Mouse (Mus musculus): Measurements from ENCODE around the gene Rpl10. TPM values are rescaled to one million over a fixed set of nuclear protein-coding genes. Genes with fewer than 3 reads are reported as not detected.

The Rpl10 gene
- polyA plus RNA-seq, 1 experiment = 1,039 TPM

DNA sequence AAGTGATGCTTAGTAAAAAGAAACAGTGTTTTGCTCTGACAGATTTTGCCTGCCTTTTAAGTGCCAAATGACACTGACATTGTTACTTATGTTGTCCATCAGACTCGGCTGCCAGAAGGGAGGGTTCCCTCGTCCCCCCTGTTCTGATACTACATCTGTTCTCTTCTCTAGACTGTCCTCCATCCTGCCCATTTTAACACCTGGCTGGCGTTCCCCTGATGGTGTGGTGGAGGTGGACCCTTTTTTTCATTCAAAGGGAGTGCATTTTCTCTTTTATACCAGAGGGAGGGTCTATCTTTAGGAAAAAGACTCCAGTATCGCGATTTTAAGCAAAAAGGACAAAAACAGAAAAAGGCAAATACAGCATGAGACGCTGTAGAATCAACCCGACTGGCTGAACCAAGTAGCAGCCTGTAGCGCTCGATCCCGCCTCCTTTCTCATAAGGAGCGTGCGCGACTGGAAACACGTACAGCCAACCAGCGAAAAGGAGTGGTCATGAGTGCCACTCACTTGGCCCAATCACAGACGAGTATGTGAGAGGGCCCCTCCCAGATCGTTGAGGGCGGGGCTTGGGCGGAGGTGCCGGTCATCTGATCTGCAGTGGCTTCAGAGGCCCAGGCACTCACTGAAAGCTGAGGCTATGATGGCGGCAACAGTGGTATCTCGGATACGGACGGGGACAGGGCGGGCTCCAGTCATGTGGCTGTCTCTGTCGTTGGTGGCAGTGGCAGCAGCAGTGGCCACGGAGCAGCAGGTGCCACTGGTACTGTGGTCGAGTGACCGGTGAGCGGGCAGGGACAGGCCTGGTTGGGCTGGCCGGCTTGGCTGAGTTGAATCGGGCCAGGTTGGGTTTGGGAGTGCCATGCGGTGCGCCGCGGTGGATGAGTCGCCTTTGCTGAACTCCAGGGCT, 26.2 kb downstream of the Rpl10 start, which contains the start of gene Atp6ap1:
Gene Atp6ap1 (plus strand): TSS at position 560 of the 911 bp plus-strand sequence.
- Histone ChIP-seq H3K27me3 (ENCODE audit: control insufficient read depth, insufficient read depth, low read length) (no peaks in the 10 kb centered on the region), H3K4me3 (ENCODE audit: extremely low read depth, insufficient read depth, insufficient read length) (peak within 1 kb of the TSS; percentile 93), H3K4me1 (ENCODE audit: control insufficient read depth, insufficient read depth, insufficient read length) (peaks cover 5% of the 10 kb centered on the region; the same call in 1 of the 2 replicates), H3K27ac (ENCODE audit: insufficient read depth, low read length) (peak within 1 kb of the TSS; percentile 77), H3K36me3 (ENCODE audit: control insufficient read depth, insufficient read depth, low read length) (peaks cover 8% of the 10 kb centered on the region)
- TF ChIP-seq CTCF (IDR thresholded peaks at IDR 0.05; ENCODE audit: extremely low read depth, insufficient read depth, insufficient read length, insufficient replicate concordance) (no peak), POLR2A (IDR thresholded peaks at IDR 0.05; ENCODE audit: low read depth, low read length) (peak; percentile 54; the same call in 1 of the 2 replicates)
- WGBS = 26% methylated on average over 37 of the region's 37 CpGs
- DNase-seq (ENCODE audit: low read depth in 1 of 2, low spot score in 2 of 2) = peak; percentile 89 to 92

DNA sequence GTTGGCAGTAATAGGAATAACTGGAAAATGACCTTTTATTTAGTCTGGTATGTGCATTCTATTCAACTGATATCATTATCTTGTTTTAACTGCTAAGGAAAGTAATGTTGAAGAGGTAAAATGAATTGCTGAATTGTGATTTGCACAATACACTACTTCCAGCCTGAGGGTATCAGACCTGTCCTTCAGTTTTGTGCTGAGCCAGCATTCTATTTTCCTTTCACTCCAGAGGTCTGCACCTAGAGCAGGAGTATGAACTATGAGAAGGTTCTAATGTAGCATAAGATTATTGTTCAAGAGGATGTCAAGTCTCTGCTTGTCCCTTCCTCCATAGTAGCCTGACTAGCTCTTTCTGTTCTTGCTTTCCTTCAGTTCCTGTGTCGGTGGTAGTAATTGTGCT, 27.7 kb downstream of the Rpl10 start:
- TF ChIP-seq CTCF (IDR thresholded peaks at IDR 0.05; ENCODE audit: extremely low read depth, insufficient read depth, insufficient read length, insufficient replicate concordance) = no peak
- TF ChIP-seq POLR2A (IDR thresholded peaks at IDR 0.05; ENCODE audit: low read depth, low read length) = no peak
- Histone ChIP-seq H3K4me1 (ENCODE audit: control insufficient read depth, insufficient read depth, insufficient read length) (peaks cover 5% of the 10 kb centered on the region; the same call in 1 of the 2 replicates), H3K27me3 (ENCODE audit: control insufficient read depth, insufficient read depth, low read length) (no peaks in the 10 kb centered on the region), H3K4me3 (ENCODE audit: extremely low read depth, insufficient read depth, insufficient read length) (no peak overlapping the region), H3K27ac (ENCODE audit: insufficient read depth, low read length) (no peak overlapping the region; the same call in 1 of the 2 replicates), H3K36me3 (ENCODE audit: control insufficient read depth, insufficient read depth, low read length) (peaks cover 12% of the 10 kb centered on the region)
- 81% methylated on average over 1 of the region's 1 CpGs for WGBS
- no peak for DNase-seq (ENCODE audit: low read depth in 1 of 2, low spot score in 2 of 2)

GRCm38 (mm10) chrX:74299721-74300120, 29.1 kb downstream of the Rpl10 start:
- DNase-seq (ENCODE audit: low read depth in 1 of 2, low spot score in 2 of 2) = no peak
- no peak overlapping the region for H3K4me3 ChIP-seq (ENCODE audit: extremely low read depth, insufficient read depth, insufficient read length)
- peaks cover 5% of the 10 kb centered on the region; the same call in 1 of the 2 replicates for H3K4me1 ChIP-seq (ENCODE audit: control insufficient read depth, insufficient read depth, insufficient read length)
- 42% methylated on average over 3 of the region's 3 CpGs for WGBS
- no peak for TF ChIP-seq CTCF (IDR thresholded peaks at IDR 0.05; ENCODE audit: extremely low read depth, insufficient read depth, insufficient read length, insufficient replicate concordance)
- no peak for TF ChIP-seq POLR2A (IDR thresholded peaks at IDR 0.05; ENCODE audit: low read depth, low read length)
- peaks cover 13% of the 10 kb centered on the region for H3K36me3 ChIP-seq (ENCODE audit: control insufficient read depth, insufficient read depth, low read length)
- peak overlapping the region; percentile 71 for H3K27ac ChIP-seq (ENCODE audit: insufficient read depth, low read length)
- H3K27me3 ChIP-seq (ENCODE audit: control insufficient read depth, insufficient read depth, low read length) = no peaks in the 10 kb centered on the region

GRCm38 (mm10) chrX:74304867-74305700, 34.5 kb downstream of the Rpl10 start, which contains the start of gene Gdi1:
TSS of gene Gdi1 (plus strand) at chrX:74304998.
- peak; percentile 57 to 74 for DNase-seq (ENCODE audit: low read depth in 1 of 2, low spot score in 2 of 2)

GRCm38 (mm10) chrX:74312540-74313464, 42.2 kb downstream of the Rpl10 start, which contains the start of gene Fam50a:
TSS of gene Fam50a (plus strand) at chrX:74313033.
- TF ChIP-seq POLR2A (IDR thresholded peaks at IDR 0.05; ENCODE audit: low read depth, low read length) = no peak; the same call in 1 of the 2 replicates
- no peak for TF ChIP-seq CTCF (IDR thresholded peaks at IDR 0.05; ENCODE audit: extremely low read depth, insufficient read depth, insufficient read length, insufficient replicate concordance)
- Histone ChIP-seq H3K36me3 (ENCODE audit: control insufficient read depth, insufficient read depth, low read length) (peaks cover 10% of the 10 kb centered on the region), H3K27me3 (ENCODE audit: control insufficient read depth, insufficient read depth, low read length) (no peaks in the 10 kb centered on the region), H3K4me1 (ENCODE audit: control insufficient read depth, insufficient read depth, insufficient read length) (no peaks in the 10 kb centered on the region; the same call in 1 of the 2 replicates), H3K4me3 (ENCODE audit: extremely low read depth, insufficient read depth, insufficient read length) (peak within 1 kb of the TSS; percentile 90), H3K27ac (ENCODE audit: insufficient read depth, low read length) (peak within 1 kb of the TSS; percentile 92)
- DNase-seq (ENCODE audit: low read depth in 1 of 2, low spot score in 2 of 2) = peak; percentile 77 to 85
- 23% methylated on average over 59 of the region's 59 CpGs for WGBS

More at GRCm38 (mm10) chrX:74304867-74305700, 34.5 kb downstream of the Rpl10 start, which contains the start of gene Gdi1:
- Histone ChIP-seq H3K4me3 (ENCODE audit: extremely low read depth, insufficient read depth, insufficient read length) (peak within 1 kb of the TSS; percentile 85), H3K4me1 (ENCODE audit: control insufficient read depth, insufficient read depth, insufficient read length) (peaks cover 3% of the 10 kb centered on the region; the same call in 1 of the 2 replicates), H3K27me3 (ENCODE audit: control insufficient read depth, insufficient read depth, low read length) (no peaks in the 10 kb centered on the region), H3K36me3 (ENCODE audit: control insufficient read depth, insufficient read depth, low read length) (peaks cover 26% of the 10 kb centered on the region), H3K27ac (ENCODE audit: insufficient read depth, low read length) (peak within 1 kb of the TSS; percentile 97)
- WGBS = 21% methylated on average over 37 of the region's 41 CpGs
- TF ChIP-seq POLR2A (IDR thresholded peaks at IDR 0.05; ENCODE audit: low read depth, low read length) = peak; percentile 92
- no peak for TF ChIP-seq CTCF (IDR thresholded peaks at IDR 0.05; ENCODE audit: extremely low read depth, insufficient read depth, insufficient read length, insufficient replicate concordance)

Other genes starting within 250 kb of the Rpl10 start
- 159 and 239 TPM in 2 replicates for gene Irak1, start 246.9 kb upstream of the Rpl10 start, polyA plus RNA-seq (2012; rRNA removed)
- gene Opn1mw, start 143.3 kb upstream of the Rpl10 start, polyA plus RNA-seq (2012; rRNA removed) = not detected in 2 replicates
- gene Mecp2, start 135.4 kb upstream of the Rpl10 start, polyA plus RNA-seq (2012; rRNA removed) = 5.5 and 6.1 TPM in 2 replicates
- gene Tex28, start 103.0 kb upstream of the Rpl10 start, polyA plus RNA-seq (2012; rRNA removed) = not detected in 2 replicates
- 0.07 and 0.11 TPM in 2 replicates for gene Tktl1, start 93.6 kb upstream of the Rpl10 start, polyA plus RNA-seq (2012; rRNA removed)
- gene Flna, start 21.0 kb upstream of the Rpl10 start, polyA plus RNA-seq (2012; rRNA removed) = 499 and 568 TPM in 2 replicates
- gene Emd, start 16.1 kb upstream of the Rpl10 start, polyA plus RNA-seq (2012; rRNA removed) = 41.6 and 54.5 TPM in 2 replicates
- 87.5 and 113 TPM in 2 replicates for gene Taz, start 11.1 kb downstream of the Rpl10 start, polyA plus RNA-seq (2012; rRNA removed)
- gene Dnase1l1, start 11.5 kb downstream of the Rpl10 start, polyA plus RNA-seq (2012; rRNA removed) = 12.0 and 14.0 TPM in 2 replicates
- 267 and 342 TPM in 2 replicates for gene Atp6ap1, start 26.3 kb downstream of the Rpl10 start, polyA plus RNA-seq (2012; rRNA removed)
- gene Gdi1, start 34.2 kb downstream of the Rpl10 start, polyA plus RNA-seq (2012; rRNA removed) = 182 and 192 TPM in 2 replicates
- gene Fam50a, start 42.2 kb downstream of the Rpl10 start, polyA plus RNA-seq (2012; rRNA removed) = 13.4 and 14.5 TPM in 2 replicates
- 12.1 and 12.3 TPM in 2 replicates for gene Plxna3, start 58.3 kb downstream of the Rpl10 start, polyA plus RNA-seq (2012; rRNA removed)
- gene Lage3, start 82.8 kb downstream of the Rpl10 start, polyA plus RNA-seq (2012; rRNA removed) = 28.1 and 29.0 TPM in 2 replicates
- gene Ubl4a, start 102.4 kb downstream of the Rpl10 start, polyA plus RNA-seq (2012; rRNA removed) = 24.1 and 24.5 TPM in 2 replicates
- gene Slc10a3, start 102.5 kb downstream of the Rpl10 start, polyA plus RNA-seq (2012; rRNA removed) = 14.0 and 15.0 TPM in 2 replicates
- gene Fam3a, start 122.5 kb downstream of the Rpl10 start, polyA plus RNA-seq (2012; rRNA removed) = 25.4 and 32.9 TPM in 2 replicates
- gene Ikbkg, start 122.5 kb downstream of the Rpl10 start, polyA plus RNA-seq (2012; rRNA removed) = 10.1 and 14.7 TPM in 2 replicates
- gene G6pdx, start 158.4 kb downstream of the Rpl10 start, polyA plus RNA-seq (2012; rRNA removed) = 18.9 and 19.7 TPM in 2 replicates
- gene Gm6880, start 210.6 kb downstream of the Rpl10 start, polyA plus RNA-seq (2012; rRNA removed) = not detected in 2 replicates